Mouse (Mus musculus) spleen, postnatal 4 days (tissue): ENCODE measurements around the gene Map6d1.

Experiments used
- DNase-seq, 2 experiments: peaks; one replicate each; pipeline ENCODE4 v3.0.0; 2022; ENCODE audit warnings: low spot score in 2 of 2

Gene Map6d1

DNA sequence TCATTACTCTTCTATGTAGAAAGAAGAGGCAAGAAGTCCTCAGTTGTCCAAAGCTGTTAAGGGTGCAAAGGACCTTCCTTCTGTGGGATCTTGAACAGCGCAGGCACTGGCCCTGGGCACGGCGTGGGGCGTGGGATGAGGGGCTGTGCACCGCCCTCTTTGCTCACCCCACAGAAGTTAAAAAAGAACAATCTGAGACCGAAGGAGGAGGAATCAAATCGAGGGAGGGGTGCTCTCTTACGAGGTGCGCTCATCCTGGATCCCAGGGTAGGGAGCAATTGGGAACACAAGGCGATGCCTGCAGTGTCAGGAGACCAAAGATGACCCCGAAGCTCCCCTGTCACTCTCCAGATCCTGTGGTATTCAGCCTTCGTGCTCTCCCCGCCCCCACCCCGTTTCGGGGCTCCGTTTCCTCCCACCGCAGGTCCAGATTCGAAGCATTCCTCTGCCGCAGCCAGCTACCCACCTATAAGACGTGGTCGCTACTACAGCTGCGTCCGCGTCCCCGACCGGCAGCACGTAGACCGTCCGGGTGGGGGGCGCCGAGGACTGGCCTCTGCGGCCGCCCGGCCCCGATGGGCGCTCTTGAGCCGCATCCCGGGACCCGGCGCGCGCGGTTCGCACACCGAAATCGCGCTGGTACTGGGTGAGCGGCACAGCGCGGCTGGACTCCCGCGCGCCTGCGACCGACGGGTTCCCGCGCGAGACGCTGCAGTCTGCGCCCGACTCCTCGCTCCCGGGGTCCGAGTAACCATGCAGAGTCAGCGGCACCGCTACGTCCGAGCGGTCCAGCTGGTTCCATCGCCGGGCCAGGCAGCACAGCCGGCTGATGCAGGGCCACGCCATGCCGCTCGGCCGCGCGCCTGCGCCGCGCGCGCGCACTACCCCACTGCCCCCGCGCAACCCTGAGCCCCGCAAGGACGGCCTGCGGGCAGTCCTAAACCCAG lies at the start of gene Map6d1:
Gene Map6d1, minus strand, starts transcription at position 891 of the 947 bp plus-strand sequence.
- DNase-seq: no peak

DNA sequence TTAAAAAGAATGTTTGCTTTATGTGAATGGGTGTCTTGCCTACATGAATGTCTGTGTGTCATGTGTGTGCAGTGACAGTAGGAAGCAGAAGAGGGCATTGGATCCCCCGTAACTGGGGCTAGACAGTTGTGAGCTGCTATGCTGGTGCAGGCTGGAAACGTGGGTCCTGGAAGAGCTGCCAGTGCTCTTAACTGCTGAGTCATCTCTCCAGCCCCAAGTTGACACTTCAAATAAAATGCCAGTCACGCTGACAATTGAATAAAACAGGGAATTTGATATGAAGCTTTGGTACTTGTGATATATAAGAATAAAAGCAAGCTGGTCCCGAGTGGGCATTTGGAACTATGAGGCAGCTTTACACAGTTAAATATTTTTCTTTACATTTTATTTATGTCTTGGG lies 39.1 kb upstream of the Map6d1 start:
- no peak for DNase-seq

DNA sequence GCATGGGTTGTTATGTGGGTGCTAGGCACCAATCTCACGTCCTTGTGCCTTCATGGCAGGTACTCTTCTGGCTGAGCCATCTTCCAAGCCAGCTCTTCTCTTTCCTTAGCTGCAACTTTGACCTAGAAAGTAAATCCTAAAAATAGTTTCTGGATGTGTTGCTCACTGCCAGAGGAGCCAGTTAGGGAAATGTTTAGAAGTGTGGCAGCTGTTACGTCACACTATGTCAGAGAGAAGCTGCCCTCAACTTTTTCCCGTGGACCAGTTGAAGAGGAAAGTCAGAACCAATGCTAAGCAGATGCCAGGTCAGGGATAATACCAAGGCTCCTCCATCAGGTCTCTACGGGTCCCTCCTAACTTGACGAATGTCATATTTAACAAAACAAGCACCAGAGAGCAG lies 38.2 kb upstream of the Map6d1 start:
- no peak for DNase-seq

DNA sequence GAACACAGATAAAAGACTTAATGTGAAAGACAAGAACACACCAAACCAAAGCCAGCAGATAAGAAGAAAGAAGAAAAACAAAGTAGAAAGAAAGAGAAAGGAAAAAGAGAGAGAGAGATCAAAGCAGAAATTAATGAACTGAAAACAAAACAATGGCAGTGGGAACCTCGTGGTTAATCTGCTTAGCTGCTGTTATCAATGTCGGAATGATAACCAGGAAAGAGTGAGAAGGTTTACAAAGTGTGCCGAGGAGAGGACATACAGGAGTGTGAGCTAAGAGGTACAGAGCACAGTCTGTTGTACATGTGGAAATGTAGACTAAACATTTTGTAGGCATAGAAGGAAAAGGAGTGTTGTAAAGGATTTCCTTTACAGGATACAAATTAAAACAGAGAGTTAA lies 31.8 kb upstream of the Map6d1 start:
- DNase-seq: no peak

DNA sequence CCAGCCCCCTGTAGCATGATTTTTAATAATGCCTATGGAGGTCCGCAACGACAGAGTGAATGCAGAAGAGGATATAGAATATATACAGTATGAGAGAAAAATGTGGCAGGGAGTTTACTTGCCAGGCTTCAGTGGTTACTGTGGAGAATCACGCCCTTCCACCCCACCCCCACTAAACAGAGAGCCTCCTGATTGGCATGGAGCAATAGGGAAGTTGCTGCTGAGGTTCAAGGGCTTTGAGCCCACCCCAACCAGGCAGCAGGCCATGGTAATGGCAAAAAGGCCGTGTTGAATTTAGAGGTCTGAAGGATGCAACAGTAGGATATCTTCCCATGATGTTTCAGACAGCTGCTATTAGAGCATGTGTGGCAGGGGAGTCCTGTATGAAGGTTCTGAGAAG lies 30.2 kb upstream of the Map6d1 start:
- DNase-seq: no peak

DNA sequence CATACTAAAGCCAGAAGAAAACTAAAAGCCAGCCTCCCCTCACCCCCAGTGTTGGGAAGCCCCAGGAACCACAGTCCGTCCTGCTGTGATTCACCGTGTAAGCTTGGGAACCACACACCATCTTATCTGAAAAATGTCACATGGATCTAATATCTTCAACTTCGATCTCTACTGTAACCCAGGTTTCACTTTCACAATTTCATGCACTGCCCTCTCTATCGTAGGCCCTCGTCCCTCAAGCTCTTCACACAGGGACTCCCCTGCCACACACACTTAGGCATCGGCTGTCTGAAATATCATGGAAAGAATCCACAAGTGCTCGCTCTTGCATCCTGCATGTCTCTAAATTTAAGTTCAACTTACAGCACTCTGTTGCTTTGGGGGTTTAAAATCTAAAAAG lies 23.9 kb upstream of the Map6d1 start:
- no peak for DNase-seq

DNA sequence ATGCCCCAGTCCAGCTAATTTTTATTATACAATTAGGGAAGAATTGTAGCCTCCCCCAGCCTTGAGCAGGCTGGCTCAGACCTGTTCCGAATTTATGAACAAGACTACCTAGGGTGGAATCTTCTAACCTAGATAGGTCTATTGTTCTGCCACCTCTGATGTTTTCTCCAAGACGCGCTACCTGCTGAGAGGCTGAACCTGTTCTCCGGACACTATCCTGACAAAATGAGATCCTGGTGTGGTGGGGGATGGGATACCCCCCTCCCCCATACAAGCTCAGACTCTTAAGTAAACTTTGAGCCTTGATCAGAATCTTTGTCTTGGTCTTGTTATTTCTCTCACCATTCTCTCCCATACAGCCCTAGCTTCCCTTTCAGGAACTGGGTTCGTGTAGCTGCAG lies 16.8 kb upstream of the Map6d1 start:
- DNase-seq: no peak

DNA sequence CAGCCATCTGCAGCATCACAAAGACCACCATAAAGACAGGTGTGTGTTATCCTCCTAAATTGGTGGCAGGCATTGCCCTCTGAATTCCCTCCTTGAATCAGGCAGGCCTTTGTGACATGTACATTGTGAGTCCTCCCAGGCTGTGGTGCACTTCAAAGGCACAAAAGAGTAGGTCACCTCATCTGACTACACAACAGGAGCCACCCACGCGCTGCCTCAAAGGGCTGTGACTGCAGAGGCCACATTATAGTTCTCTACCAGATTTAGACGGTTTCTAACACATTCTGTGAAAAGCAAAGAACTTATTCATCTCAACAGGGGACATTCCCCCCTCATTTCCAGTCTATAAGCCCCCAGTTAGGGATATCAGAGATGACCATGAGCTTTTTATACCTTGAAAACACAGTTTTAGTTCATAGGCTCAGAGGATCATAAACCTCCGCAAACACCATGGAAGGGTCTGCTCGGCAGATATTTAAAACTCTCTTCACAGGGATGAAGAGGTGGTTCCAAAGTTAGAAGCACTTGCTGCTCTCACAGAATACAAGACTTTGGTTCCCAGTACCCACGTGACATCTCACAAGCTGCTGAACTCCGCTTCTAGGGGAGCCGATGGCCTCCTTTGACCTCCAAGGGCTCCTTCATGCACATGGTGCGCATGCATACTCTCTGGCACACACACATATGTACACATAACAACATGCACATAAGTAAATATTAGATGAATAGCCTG lies 7.5 kb upstream of the Map6d1 start:
- DNase-seq: no peak

DNA sequence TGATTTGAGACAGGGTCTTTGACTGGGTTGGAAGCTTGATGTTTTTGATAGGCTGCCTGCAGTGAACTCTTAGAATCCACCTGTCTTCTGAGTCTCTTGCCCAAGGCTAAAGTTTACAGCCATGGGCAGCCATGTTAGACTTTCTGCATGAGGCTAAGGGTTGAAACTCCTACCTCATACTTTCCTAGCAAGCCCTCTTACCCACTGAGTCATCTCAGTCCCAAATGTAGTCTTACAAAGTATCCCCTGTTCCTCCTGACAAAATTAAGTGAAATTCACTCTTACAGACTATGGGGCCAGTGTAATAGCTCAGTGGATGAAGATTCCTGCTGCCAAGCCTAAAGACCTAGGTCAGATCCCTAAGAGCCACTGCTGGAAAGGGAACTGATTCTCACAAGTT lies 5.9 kb upstream of the Map6d1 start:
- no peak for DNase-seq

DNA sequence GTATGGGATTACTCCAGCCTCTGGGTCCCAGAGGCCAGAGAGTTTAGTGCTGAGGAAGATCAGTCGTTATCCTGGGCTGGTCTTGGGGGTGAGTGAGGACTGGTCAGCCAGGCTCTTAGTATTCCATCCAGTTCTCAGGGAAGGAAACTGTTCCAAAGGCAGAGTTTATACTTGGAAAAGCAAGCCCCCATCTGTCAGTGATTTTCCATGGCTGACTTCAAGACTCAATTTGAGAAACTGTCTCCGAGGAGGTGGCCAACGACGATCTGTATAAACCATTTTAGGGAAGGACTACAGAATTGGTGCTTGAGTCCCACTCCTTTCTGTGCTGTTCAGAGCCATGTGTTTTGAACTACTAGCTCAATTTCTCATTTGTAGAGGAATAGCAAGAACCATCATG lies 2.5 kb downstream of the Map6d1 start:
- peak in 1 of 2 experiments; percentile 13 for DNase-seq

DNA sequence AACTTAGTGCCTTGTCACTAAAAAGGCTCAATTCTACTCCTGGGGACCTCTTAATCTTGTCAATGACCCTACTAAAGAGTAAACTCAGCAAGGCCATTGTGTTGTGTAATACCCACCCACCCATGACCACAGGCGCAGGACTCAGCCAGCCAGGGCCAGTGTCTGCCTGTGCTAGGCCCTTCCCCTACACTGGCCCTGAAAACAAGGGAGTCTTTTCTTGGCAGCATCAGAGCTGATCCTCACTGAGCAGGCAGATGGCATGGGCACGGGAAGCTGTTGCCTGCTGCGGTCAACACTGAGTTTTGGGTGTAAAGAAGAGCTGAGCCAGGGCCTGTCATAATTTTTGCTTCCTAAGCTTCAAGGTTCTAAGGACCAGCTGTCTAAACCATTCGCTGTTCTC lies 3.7 kb downstream of the Map6d1 start:
- DNase-seq: no peak

DNA sequence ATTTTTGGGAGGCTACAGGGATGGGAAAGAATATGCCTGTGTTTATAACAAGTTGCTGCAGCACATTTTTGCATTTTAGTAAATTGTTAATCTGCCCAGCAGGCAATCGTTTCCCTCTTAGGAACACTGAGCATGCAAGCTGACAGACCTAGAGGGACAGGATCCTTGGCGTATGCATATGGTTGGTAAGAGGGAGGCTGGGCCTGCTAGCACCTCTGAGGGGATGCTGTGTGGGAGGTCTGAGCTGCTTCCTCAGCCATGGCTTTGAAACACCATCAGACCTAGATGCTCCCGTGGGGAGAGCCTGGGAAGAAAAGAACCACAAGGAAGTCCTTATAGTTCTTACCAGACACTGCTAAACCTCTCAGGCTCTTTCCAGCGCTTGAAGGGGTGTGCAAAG lies 6.8 kb downstream of the Map6d1 start:
- no peak for DNase-seq

DNA sequence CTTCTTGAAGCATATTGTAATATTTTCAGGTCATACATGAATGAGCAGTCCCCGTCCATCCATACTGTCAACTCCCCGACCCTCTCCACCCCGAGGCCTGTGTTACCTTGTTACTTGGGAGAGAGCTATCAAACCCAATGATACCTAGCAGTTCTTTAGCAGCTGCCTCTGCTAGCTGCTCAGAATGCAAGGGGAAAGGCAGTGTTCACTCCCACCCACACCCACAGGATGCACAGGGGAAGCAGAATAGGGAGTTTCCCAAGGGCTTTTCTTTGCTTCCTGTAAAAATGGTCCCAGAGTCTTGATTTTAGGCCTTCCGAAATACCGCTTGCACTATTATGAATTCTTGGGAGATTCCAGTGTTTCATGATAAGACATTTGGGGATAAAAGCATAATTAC lies 13.0 kb downstream of the Map6d1 start:
- DNase-seq: no peak

DNA sequence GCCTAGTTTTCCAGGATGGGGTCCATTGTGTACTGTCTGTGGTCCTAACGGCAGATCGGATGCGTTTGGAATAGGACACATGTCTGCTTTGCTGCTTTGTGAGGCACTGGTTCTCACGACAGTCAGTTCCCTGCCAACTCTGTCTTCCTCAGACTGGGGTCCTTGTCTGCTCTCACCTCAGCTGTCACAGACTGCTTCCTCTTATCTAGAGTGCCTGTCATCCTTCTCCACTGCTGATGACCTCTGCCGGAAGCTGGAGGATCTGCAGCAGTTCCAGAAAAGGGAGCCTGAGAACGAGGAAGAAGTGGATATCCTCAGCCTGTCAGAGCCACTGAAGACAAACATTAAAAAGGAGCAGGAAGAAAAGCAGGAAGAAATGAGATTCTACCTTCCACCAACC lies 13.7 kb downstream of the Map6d1 start:
- DNase-seq: no peak

DNA sequence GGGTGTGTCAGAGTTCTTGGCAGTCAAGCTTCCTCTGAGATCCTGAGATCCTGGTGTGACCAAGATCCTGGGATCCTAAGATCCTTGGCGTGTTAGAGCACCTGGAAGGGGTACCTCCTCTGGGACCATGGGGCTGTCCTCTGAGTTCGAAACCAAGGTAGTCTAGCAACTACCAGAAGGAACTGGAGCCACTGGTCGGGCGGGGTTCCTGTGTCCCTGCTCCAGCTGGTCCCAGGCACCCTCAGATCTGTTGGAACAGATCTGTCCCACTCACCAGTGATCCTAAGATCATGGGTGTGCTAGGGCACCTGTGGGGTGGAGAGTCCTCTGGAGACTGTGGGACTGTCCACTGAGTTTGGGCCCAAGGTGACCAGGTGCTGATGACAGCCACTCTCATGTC lies 14.5 kb downstream of the Map6d1 start:
- no peak for DNase-seq

DNA sequence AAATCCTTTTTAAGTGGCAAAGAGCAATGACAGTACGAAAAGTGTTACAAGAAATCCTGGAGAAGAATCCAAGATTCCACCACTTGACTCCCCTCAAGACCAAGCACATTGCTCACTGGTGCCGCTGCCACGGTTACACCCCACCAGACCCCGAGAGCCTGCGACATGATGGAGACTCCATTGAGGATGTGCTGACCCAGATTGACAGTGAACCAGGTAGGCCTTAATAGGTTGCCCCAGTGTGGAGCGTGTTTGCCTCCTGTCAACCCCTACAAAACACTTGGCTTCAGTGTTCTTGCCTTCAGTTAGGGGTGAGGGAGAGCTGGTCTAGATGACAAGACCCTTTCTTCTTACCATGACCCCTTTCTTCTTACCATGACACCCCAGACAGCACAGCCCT lies 18.4 kb downstream of the Map6d1 start:
- no peak for DNase-seq

DNA sequence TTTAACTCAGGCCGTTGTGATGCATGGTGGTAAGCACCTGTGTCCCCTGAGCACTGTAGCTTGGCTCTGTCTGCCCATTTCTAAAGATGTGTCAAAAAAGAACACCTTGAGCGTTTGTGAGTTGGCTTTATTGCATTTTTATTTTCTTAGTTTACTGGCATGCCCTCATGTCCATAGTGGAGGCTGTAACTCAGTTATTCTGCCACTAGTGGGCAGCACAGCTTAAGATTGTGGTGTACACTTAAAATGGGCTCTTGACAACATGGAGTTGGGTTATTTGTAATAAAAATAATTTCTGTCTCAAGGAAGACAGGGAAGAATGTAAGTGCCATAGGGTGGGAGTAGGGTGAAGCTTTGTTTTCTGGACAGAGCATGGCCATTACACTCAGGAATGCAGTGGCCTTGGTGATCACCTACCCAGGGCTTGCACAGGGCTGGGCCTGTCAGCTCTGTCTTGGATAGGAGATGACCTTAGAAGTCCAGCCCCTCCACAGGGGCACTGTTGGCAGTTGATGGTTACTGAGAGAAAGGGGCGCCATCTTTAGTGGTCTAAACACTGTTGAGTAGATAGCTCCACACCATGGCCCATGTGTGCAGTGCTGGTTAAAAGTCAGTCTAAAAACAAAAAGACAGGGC lies 27.4 kb downstream of the Map6d1 start:
- DNase-seq: peak in 1 of 2 experiments; percentile 37

DNA sequence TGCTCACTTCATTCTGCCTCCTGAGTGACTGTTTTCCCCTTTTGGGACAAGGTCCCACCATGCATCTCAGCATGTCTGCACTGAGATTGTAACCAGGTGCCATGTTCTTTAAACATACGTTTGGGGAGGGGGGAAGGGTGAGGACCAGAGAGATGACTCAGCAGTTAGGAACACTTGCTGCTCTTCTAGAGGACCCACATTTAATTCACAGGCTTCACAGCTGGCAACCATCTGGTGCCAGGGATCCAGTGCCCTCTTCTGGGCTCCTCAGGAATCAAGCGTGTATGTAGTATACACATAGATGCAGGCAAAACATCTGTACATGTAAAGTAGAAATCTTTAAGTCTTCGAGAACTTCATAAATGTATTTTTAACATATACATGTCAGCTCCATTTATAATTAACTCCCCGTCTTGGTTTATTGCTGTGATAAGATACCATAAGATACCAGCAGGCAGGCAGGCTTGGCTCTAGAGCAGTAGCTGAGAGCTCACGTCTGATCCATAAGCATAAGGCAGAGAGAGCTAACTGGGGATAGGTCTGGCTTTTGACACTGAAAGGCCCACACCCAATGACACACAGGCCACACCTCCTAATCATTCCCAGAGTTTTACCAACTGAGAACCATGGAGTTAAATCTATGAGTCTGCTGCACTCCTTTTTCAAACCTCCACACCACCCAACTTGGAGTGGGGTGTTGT lies 41.5 kb downstream of the Map6d1 start:
- no peak for DNase-seq

DNA sequence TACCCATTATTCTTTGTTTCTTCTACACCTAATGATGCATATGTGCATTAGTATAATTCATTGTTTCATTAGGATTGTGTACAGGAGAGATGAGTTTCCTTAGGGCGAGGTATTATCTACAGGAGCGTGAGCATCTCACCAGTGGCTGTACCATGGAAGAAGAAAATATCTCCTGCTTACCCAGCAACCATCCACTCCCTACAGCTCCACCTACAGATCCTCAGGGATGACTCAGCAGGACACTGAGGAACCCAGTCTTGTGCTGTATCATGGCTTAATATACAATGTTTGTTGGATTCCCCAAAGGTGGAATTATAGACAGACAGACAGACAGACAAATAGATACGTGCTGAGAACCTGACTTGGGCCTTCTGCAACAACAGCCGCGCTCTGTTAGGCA lies 44.2 kb downstream of the Map6d1 start:
- no peak for DNase-seq

DNA sequence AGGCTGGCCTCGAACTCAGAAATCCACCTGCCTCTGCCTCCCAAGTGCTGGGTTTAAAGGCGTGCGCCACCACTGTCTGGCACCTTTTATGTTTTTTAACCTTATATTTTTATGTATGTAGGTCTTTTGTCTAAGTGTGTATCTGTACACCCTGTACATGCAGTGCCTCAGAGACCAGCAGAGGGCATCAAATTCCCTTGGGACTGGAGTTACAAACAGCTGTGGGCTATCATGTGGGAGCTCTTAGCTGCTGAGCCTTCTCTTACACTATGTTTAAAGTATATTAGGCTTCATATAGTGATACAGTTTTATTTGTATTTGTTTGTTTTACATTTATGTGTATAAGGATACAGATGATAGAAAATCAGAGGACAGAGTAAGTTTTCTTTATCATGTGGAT lies 45.6 kb downstream of the Map6d1 start:
- DNase-seq: no peak

DNA sequence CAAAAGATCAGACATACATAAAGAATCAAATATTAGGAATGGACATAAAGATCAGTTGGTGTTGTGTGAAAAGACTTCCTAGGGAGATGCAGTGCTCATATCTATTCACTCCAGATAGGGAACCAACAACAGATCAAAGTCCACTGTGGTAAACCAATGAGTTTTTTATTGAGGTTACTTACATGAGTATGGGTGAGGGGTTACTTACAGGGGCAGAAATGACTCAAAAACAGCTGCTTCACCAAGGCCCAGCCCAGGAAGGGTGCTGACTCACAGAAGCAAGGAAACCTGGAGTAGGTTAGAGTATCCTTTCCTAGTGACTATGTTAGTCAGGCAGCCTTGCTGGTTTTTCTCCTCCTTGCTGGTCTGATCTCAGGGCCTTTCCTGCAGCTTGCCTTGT lies 49.1 kb downstream of the Map6d1 start:
- no peak for DNase-seq
